ENCODE assay signal across 11 mouse cellular contexts in genomic region chr5:111123050-111123746, GRCm38 (mm10).
A peak's percentile ranks its signal among the peaks of the same experiment; 100 is the strongest.
DNase-seq lines count a peak whose midpoint lies in the region; ATAC-seq lines count a peak whose summit lies in the region.
"Had no signal": no experiment of that assay in that cellular context is flagged by ENCODE, and none has a peak within 500 bp of the region (broad histone marks: within the 10 kb centered on the region; RNA-seq: fewer than 3 reads in every experiment).

No protein-coding gene starts in this region.

- peak overlapping the region; percentile 81 for H3K27ac ChIP-seq in hindbrain, embryonic 13.5 days
- peak overlapping the region; percentile 78 for H3K27ac ChIP-seq in midbrain, embryonic 16.5 days (ENCODE audit: low read length)
- no peak overlapping the region for H3K27ac ChIP-seq in heart, embryonic 10.5 days
- H3K27ac ChIP-seq: embryonic facial prominence, embryonic 15.5 days; heart, embryonic 13.5 days had no signal

- H3K4me2 ChIP-seq in hindbrain, embryonic 13.5 days: no peak overlapping the region
- no peak overlapping the region for H3K4me2 ChIP-seq in midbrain, embryonic 16.5 days (ENCODE audit: low read length)
- H3K4me2 ChIP-seq: embryonic facial prominence, embryonic 15.5 days; heart, embryonic 13.5 days had no signal

- H3K27me3 ChIP-seq in hindbrain, embryonic 13.5 days: 0 out of 2 replicates have a peak, but pooled peaks cover 2% of the 10 kb centered on the region
- H3K27me3 ChIP-seq in midbrain, embryonic 16.5 days (ENCODE audit: control insufficient read depth, insufficient read depth, low read depth, low read length): no peaks in the 10 kb centered on the region
- H3K27me3 ChIP-seq in heart, embryonic 10.5 days (ENCODE audit: insufficient read depth, poor library complexity, severe bottlenecking): peaks cover 28% of the 10 kb centered on the region
- H3K27me3 ChIP-seq: embryonic facial prominence, embryonic 15.5 days had no signal

- DNase-seq in frontal cortex, postnatal 14 days (ENCODE audit: low spot score in 2 of 2): no peak
- DNase-seq in R1 (ENCODE audit: low read depth, low spot score): peak; percentile 85
- no peak for DNase-seq in heart, embryonic 10.5 days (ENCODE audit: low spot score)
- no peak for DNase-seq in cerebellum, adult 11-12 months
- no peak for DNase-seq in cerebellum, postnatal 4 days (ENCODE audit: low spot score in 2 of 2)
- DNase-seq: thymus, postnatal 36 days had no signal

- no peak overlapping the region for H3K4me3 ChIP-seq in hindbrain, embryonic 13.5 days
- H3K4me3 ChIP-seq in midbrain, embryonic 16.5 days (ENCODE audit: low read depth, low read length): no peak overlapping the region
- no peak overlapping the region for H3K4me3 ChIP-seq in heart, embryonic 10.5 days
- H3K4me3 ChIP-seq: embryonic facial prominence, embryonic 15.5 days; heart, embryonic 13.5 days had no signal

- H3K9me3 ChIP-seq in hindbrain, embryonic 13.5 days: no peaks in the 10 kb centered on the region
- no peaks in the 10 kb centered on the region for H3K9me3 ChIP-seq in midbrain, embryonic 16.5 days (replicated peaks; ENCODE audit: control insufficient read depth, low read length, poor library complexity, severe bottlenecking)
- no peaks in the 10 kb centered on the region for H3K9me3 ChIP-seq in heart, embryonic 10.5 days
- H3K9me3 ChIP-seq: embryonic facial prominence, embryonic 15.5 days; heart, embryonic 13.5 days had no signal

- peaks cover 52% of the 10 kb centered on the region for H3K4me1 ChIP-seq in hindbrain, embryonic 13.5 days (replicated peaks)
- peaks cover 47% of the 10 kb centered on the region for H3K4me1 ChIP-seq in midbrain, embryonic 16.5 days (ENCODE audit: control insufficient read depth, insufficient read depth, low read length)
- H3K4me1 ChIP-seq in heart, embryonic 10.5 days: peaks cover 27% of the 10 kb centered on the region; the same call in 1 of the 2 replicates

- no peaks in the 10 kb centered on the region for H3K36me3 ChIP-seq in hindbrain, embryonic 13.5 days
- no peaks in the 10 kb centered on the region for H3K36me3 ChIP-seq in midbrain, embryonic 16.5 days (ENCODE audit: control insufficient read depth, insufficient read depth, low read length)
- peaks cover 5% of the 10 kb centered on the region; the same call in 1 of the 2 replicates for H3K36me3 ChIP-seq in heart, embryonic 10.5 days
- H3K36me3 ChIP-seq: embryonic facial prominence, embryonic 15.5 days had no signal

- 39% methylated on average over 12 of the region's 12 CpGs for WGBS in hindbrain, embryonic 13.5 days
- WGBS in midbrain, embryonic 16.5 days: 29% methylated on average over 12 of the region's 12 CpGs
- 63% methylated on average over 12 of the region's 12 CpGs for WGBS in heart, embryonic 10.5 days

- H3K9ac ChIP-seq in hindbrain, embryonic 13.5 days: peak overlapping the region; percentile 49
- H3K9ac ChIP-seq in midbrain, embryonic 16.5 days (ENCODE audit: low read depth, low read length): no peak overlapping the region
- H3K9ac ChIP-seq: embryonic facial prominence, embryonic 15.5 days; heart, embryonic 13.5 days had no signal

- peak; percentile 62 for ATAC-seq in frontal cortex, adult (ENCODE audit: low TSS enrichment)
- ATAC-seq in hindbrain, embryonic 13.5 days (ENCODE audit: low FRiP score): peak; percentile 40; the same call in 1 of the 2 replicates
- ATAC-seq in midbrain, embryonic 16.5 days: peak; percentile 75
